Mouse (Mus musculus) neural tube, embryonic 15.5 days (tissue): ENCODE measurements around the gene St3gal4. TPM values are rescaled to one million over a fixed set of nuclear protein-coding genes. Genes with fewer than 3 reads are reported as not detected.

Experiments used
- ATAC-seq: fragments of 200-750 bp; cut with Nextera tagmentation; 2 replicates; pipeline ENCODE4 v1.8.0; 2017; ENCODE audit warnings: mild to moderate bottlenecking, moderate TSS enrichment, moderate library complexity; ENCODE audit not compliant: low FRiP score
- H3K27ac ChIP-seq: fragments of 300-500 bp; sonication (generic); replicated peaks from 2 replicates; pipeline ENCODE4 v1.5.1; 2015; ENCODE audit warnings: mild to moderate bottlenecking, inconsistent platforms
- H3K27me3 ChIP-seq: fragments of 300-500 bp; sonication (generic); replicated peaks from 2 replicates; pipeline ENCODE4 v1.6.1; 2015; ENCODE audit warnings: inconsistent platforms
- H3K36me3 ChIP-seq: fragments of 300-500 bp; sonication (generic); 2 replicates; pipeline ENCODE4 v1.6.1; 2015; ENCODE audit warnings: inconsistent platforms
- H3K4me1 ChIP-seq: fragments of 300-500 bp; sonication (generic); 2 replicates; pipeline ENCODE4 v1.6.1; 2015; ENCODE audit warnings: inconsistent platforms
- H3K4me2 ChIP-seq: fragments of 300-500 bp; sonication (generic); 2 replicates; pipeline ENCODE4 v1.6.1; 2015; ENCODE audit warnings: inconsistent platforms, mild to moderate bottlenecking, moderate library complexity
- H3K4me3 ChIP-seq: fragments of 300-500 bp; sonication (generic); replicated peaks from 2 replicates; pipeline ENCODE4 v1.5.1; 2015; ENCODE audit warnings: mild to moderate bottlenecking, inconsistent platforms
- H3K9ac ChIP-seq: fragments of 300-500 bp; sonication (generic); replicated peaks from 2 replicates; pipeline ENCODE4 v1.6.1; 2015; ENCODE audit warnings: mild to moderate bottlenecking, inconsistent platforms
- H3K9me3 ChIP-seq: fragments of 300-500 bp; sonication (generic); replicated peaks from 2 replicates; pipeline ENCODE4 v1.6.1; 2016; ENCODE audit warnings: inconsistent platforms
- WGBS: fragments of 180-500 bp; shearing (Covaris S2); methylation state at CpG from one replicate; pipeline ENCODE4 v1.1.7; 2015; ENCODE audit warnings: mixed read lengths; 5-methylcytosine and 5-hydroxymethylcytosine counted together
- polyA plus RNA-seq: library from polyadenylated mRNA; unstranded; fragments of >200 nt; fragmentation: Nextera tagmentation; extraction: Ambion mirVana; gene quantifications from 2 replicates; pipeline ENCODE4 v1.2.1, GENCODE M21; 2015

The St3gal4 gene
- polyA plus RNA-seq, 1 experiment from 2014 or later = 11.4 TPM

- H3K4me1 ChIP-seq = peaks cover 6% of the 10 kb centered on the region; the same call in 1 of the 2 replicates
- ATAC-seq = no peak
- no peak overlapping the region for H3K4me2 ChIP-seq
- 61% methylated on average over 7 of the region's 7 CpGs for WGBS
- H3K27ac ChIP-seq = no peak overlapping the region; the same call in 1 of the 2 replicates
- H3K27me3 ChIP-seq = peaks cover 3% of the 10 kb centered on the region; the same call in 1 of the 2 replicates
- H3K9me3 ChIP-seq = no peaks in the 10 kb centered on the region
- no peak overlapping the region for H3K9ac ChIP-seq
- H3K4me3 ChIP-seq = no peak overlapping the region
- H3K36me3 ChIP-seq = 0 out of 2 replicates have a peak, but pooled peaks cover 2% of the 10 kb centered on the region
These were observed 80.0 kb downstream of the St3gal4 start for GRCm38 (mm10) chr9:35038922-35039586.

- no peaks in the 10 kb centered on the region for H3K9me3 ChIP-seq
- H3K4me1 ChIP-seq = 0 out of 2 replicates have a peak, but pooled peaks cover 3% of the 10 kb centered on the region
- WGBS = 63% methylated on average over 14 of the region's 14 CpGs
- H3K4me2 ChIP-seq = no peak overlapping the region
- H3K36me3 ChIP-seq = peaks cover 7% of the 10 kb centered on the region; the same call in 1 of the 2 replicates
- no peak overlapping the region for H3K4me3 ChIP-seq
- no peak overlapping the region for H3K27ac ChIP-seq
- H3K27me3 ChIP-seq = peaks cover 3% of the 10 kb centered on the region; the same call in 1 of the 2 replicates
- ATAC-seq = no peak
- no peak overlapping the region for H3K9ac ChIP-seq
These were observed 84.0 kb downstream of the St3gal4 start for GRCm38 (mm10) chr9:35035074-35035473.

- Histone ChIP-seq H3K9ac (no peak overlapping the region), H3K27ac (no peak overlapping the region), H3K27me3 (peaks cover 8% of the 10 kb centered on the region; the same call in 1 of the 2 replicates), H3K4me1 (0 out of 2 replicates have a peak, but pooled peaks cover 3% of the 10 kb centered on the region), H3K4me3 (no peak overlapping the region), H3K9me3 (no peaks in the 10 kb centered on the region), H3K36me3 (peaks cover 7% of the 10 kb centered on the region; the same call in 1 of the 2 replicates), H3K4me2 (no peak overlapping the region)
- WGBS = 58% methylated on average over 6 of the region's 6 CpGs
- ATAC-seq = no peak
These were observed 86.6 kb downstream of the St3gal4 start for GRCm38 (mm10) chr9:35032457-35032856.

- WGBS = 80% methylated on average over 5 of the region's 5 CpGs
- no peaks in the 10 kb centered on the region for H3K9me3 ChIP-seq
- no peak for ATAC-seq
- peaks cover 7% of the 10 kb centered on the region; the same call in 1 of the 2 replicates for H3K36me3 ChIP-seq
- no peak overlapping the region for H3K4me3 ChIP-seq
- H3K4me1 ChIP-seq = 0 out of 2 replicates have a peak, but pooled peaks cover 3% of the 10 kb centered on the region
- H3K27me3 ChIP-seq = peaks cover 8% of the 10 kb centered on the region; the same call in 1 of the 2 replicates
- no peak overlapping the region for H3K27ac ChIP-seq
- no peak overlapping the region for H3K9ac ChIP-seq
- no peak overlapping the region for H3K4me2 ChIP-seq
These were observed 88.2 kb downstream of the St3gal4 start for GRCm38 (mm10) chr9:35030823-35031222.

- Histone ChIP-seq H3K4me3 (no peak overlapping the region), H3K9me3 (no peaks in the 10 kb centered on the region), H3K27me3 (peaks cover 16% of the 10 kb centered on the region; the same call in 1 of the 2 replicates), H3K9ac (no peak overlapping the region), H3K4me1 (peaks cover 15% of the 10 kb centered on the region), H3K27ac (no peak overlapping the region), H3K36me3 (0 out of 2 replicates have a peak, but pooled peaks cover 3% of the 10 kb centered on the region), H3K4me2 (no peak overlapping the region)
- no peak for ATAC-seq
- WGBS = 83% methylated on average over 6 of the region's 6 CpGs
These were observed 91.6 kb downstream of the St3gal4 start for GRCm38 (mm10) chr9:35027382-35027997.

- Histone ChIP-seq H3K4me3 (no peak overlapping the region), H3K27ac (no peak overlapping the region), H3K9ac (no peak overlapping the region), H3K27me3 (peaks cover 16% of the 10 kb centered on the region; the same call in 1 of the 2 replicates), H3K4me2 (no peak overlapping the region), H3K9me3 (no peaks in the 10 kb centered on the region), H3K36me3 (0 out of 2 replicates have a peak, but pooled peaks cover 3% of the 10 kb centered on the region), H3K4me1 (peaks cover 15% of the 10 kb centered on the region)
- 60% methylated on average over 6 of the region's 6 CpGs for WGBS
- no peak for ATAC-seq
These were observed 92.2 kb downstream of the St3gal4 start for GRCm38 (mm10) chr9:35026897-35027311.

- H3K27ac ChIP-seq = no peak overlapping the region
- 0 out of 2 replicates have a peak, but pooled peaks cover 3% of the 10 kb centered on the region for H3K36me3 ChIP-seq
- peaks cover 13% of the 10 kb centered on the region for H3K4me1 ChIP-seq
- H3K4me3 ChIP-seq = no peak overlapping the region
- ATAC-seq = no peak
- no peaks in the 10 kb centered on the region for H3K9me3 ChIP-seq
- WGBS = 87% methylated on average over 6 of the region's 6 CpGs
- H3K9ac ChIP-seq = no peak overlapping the region
- H3K27me3 ChIP-seq = peaks cover 16% of the 10 kb centered on the region; the same call in 1 of the 2 replicates
- no peak overlapping the region for H3K4me2 ChIP-seq
These were observed 92.8 kb downstream of the St3gal4 start for GRCm38 (mm10) chr9:35026311-35026710.

GRCm38 (mm10) chr9:35024591-35025496, 94.2 kb downstream of the St3gal4 start:
- H3K4me2 ChIP-seq = peak overlapping the region; percentile 48
- 0 out of 2 replicates have a peak overlapping the region, but pooled peaks have one; percentile 10 for H3K9ac ChIP-seq
- H3K4me1 ChIP-seq = peaks cover 20% of the 10 kb centered on the region
- no peak overlapping the region for H3K27ac ChIP-seq
- ATAC-seq = no peak
- H3K27me3 ChIP-seq = peaks cover 16% of the 10 kb centered on the region; the same call in 1 of the 2 replicates
- peak overlapping the region; percentile 16; the same call in 1 of the 2 replicates for H3K4me3 ChIP-seq
- no peaks in the 10 kb centered on the region for H3K9me3 ChIP-seq
- WGBS = 6% methylated on average over 25 of the region's 25 CpGs
- 0 out of 2 replicates have a peak, but pooled peaks cover 3% of the 10 kb centered on the region for H3K36me3 ChIP-seq

GRCm38 (mm10) chr9:35021744-35022143, 97.3 kb downstream of the St3gal4 start:
- Histone ChIP-seq H3K4me2 (no peak overlapping the region), H3K36me3 (0 out of 2 replicates have a peak, but pooled peaks cover 3% of the 10 kb centered on the region), H3K27ac (no peak overlapping the region), H3K4me3 (no peak overlapping the region), H3K9me3 (no peaks in the 10 kb centered on the region), H3K27me3 (peaks cover 10% of the 10 kb centered on the region; the same call in 1 of the 2 replicates), H3K9ac (no peak overlapping the region), H3K4me1 (peaks cover 46% of the 10 kb centered on the region)
- ATAC-seq = no peak
- 77% methylated on average over 1 of the region's 1 CpGs for WGBS

- H3K27ac ChIP-seq = 0 out of 2 replicates have a peak overlapping the region, but pooled peaks have one; percentile 18
- H3K36me3 ChIP-seq = 0 out of 2 replicates have a peak, but pooled peaks cover 3% of the 10 kb centered on the region
- no peak for ATAC-seq
- no peak overlapping the region for H3K4me2 ChIP-seq
- H3K4me1 ChIP-seq = peaks cover 43% of the 10 kb centered on the region
- H3K4me3 ChIP-seq = no peak overlapping the region
- H3K27me3 ChIP-seq = peaks cover 10% of the 10 kb centered on the region; the same call in 1 of the 2 replicates
- no peak overlapping the region for H3K9ac ChIP-seq
- WGBS = 27% methylated on average over 11 of the region's 11 CpGs
- no peaks in the 10 kb centered on the region for H3K9me3 ChIP-seq
These were observed 98.9 kb downstream of the St3gal4 start for GRCm38 (mm10) chr9:35020015-35020653.
